Mouse (Mus musculus): ENCODE data around the gene Hbb-bt. TPM values are rescaled to one million over a fixed set of nuclear protein-coding genes. Genes with fewer than 3 reads are reported as not detected.

Hbb-bt gene
- polyA plus RNA-seq, 1 experiment from 2014 or later = 3,403 TPM

Other genes starting within 250 kb of the Hbb-bt start
- not detected in 2 replicates for gene Olfr616, start 244.9 kb downstream of the Hbb-bt start, polyA plus RNA-seq (2016; fragmentation: Nextera tagmentation; extraction: Ambion mirVana)
- gene Olfr617, start 240.9 kb downstream of the Hbb-bt start, polyA plus RNA-seq (2016; fragmentation: Nextera tagmentation; extraction: Ambion mirVana) = not detected in 2 replicates
- not detected in 2 replicates for gene Olfr618, start 223.9 kb downstream of the Hbb-bt start, polyA plus RNA-seq (2016; fragmentation: Nextera tagmentation; extraction: Ambion mirVana)
- not detected in 2 replicates for gene Olfr619, start 213.4 kb downstream of the Hbb-bt start, polyA plus RNA-seq (2016; fragmentation: Nextera tagmentation; extraction: Ambion mirVana)
- not detected in 2 replicates for gene Olfr620, start 201.5 kb downstream of the Hbb-bt start, polyA plus RNA-seq (2016; fragmentation: Nextera tagmentation; extraction: Ambion mirVana)
- not detected in 2 replicates for gene Olfr622, start 171.3 kb downstream of the Hbb-bt start, polyA plus RNA-seq (2016; fragmentation: Nextera tagmentation; extraction: Ambion mirVana)
- not detected in 2 replicates for gene Olfr623, start 150.3 kb downstream of the Hbb-bt start, polyA plus RNA-seq (2016; fragmentation: Nextera tagmentation; extraction: Ambion mirVana)
- 0.03 and 0.04 TPM in 2 replicates for gene Olfr624, start 142.8 kb downstream of the Hbb-bt start, polyA plus RNA-seq (2016; fragmentation: Nextera tagmentation; extraction: Ambion mirVana)
- not detected in 2 replicates for gene Olfr625-ps1, start 131.3 kb downstream of the Hbb-bt start, polyA plus RNA-seq (2016; fragmentation: Nextera tagmentation; extraction: Ambion mirVana)
- gene Olfr243, start 99.3 kb downstream of the Hbb-bt start, polyA plus RNA-seq (2016; fragmentation: Nextera tagmentation; extraction: Ambion mirVana) = not detected in 2 replicates
- gene Olfr628, start 83.6 kb downstream of the Hbb-bt start, polyA plus RNA-seq (2016; fragmentation: Nextera tagmentation; extraction: Ambion mirVana) = not detected in 2 replicates
- 0.08 TPM in 1 of 2 replicates, not detected in the other for gene Olfr629, start 69.1 kb downstream of the Hbb-bt start, polyA plus RNA-seq (2016; fragmentation: Nextera tagmentation; extraction: Ambion mirVana)
- gene Olfr630, start 56.7 kb downstream of the Hbb-bt start, polyA plus RNA-seq (2016; fragmentation: Nextera tagmentation; extraction: Ambion mirVana) = not detected in 2 replicates
- gene Olfr69, start 42.4 kb downstream of the Hbb-bt start, polyA plus RNA-seq (2016; fragmentation: Nextera tagmentation; extraction: Ambion mirVana) = not detected in 2 replicates
- not detected in 2 replicates for gene Olfr68, start 34.3 kb downstream of the Hbb-bt start, polyA plus RNA-seq (2016; fragmentation: Nextera tagmentation; extraction: Ambion mirVana)
- not detected in 2 replicates for gene Olfr67, start 22.2 kb downstream of the Hbb-bt start, polyA plus RNA-seq (2016; fragmentation: Nextera tagmentation; extraction: Ambion mirVana)
- 2,689 and 3,022 TPM in 2 replicates for gene Hbb-bs, start 14.1 kb upstream of the Hbb-bt start, polyA plus RNA-seq (2016; fragmentation: Nextera tagmentation; extraction: Ambion mirVana)
- gene Hbb-bh2, start 26.5 kb upstream of the Hbb-bt start, polyA plus RNA-seq (2016; fragmentation: Nextera tagmentation; extraction: Ambion mirVana) = 0.50 and 0.56 TPM in 2 replicates
- gene Hbb-bh1, start 29.2 kb upstream of the Hbb-bt start, polyA plus RNA-seq (2016; fragmentation: Nextera tagmentation; extraction: Ambion mirVana) = 2,015 and 2,280 TPM in 2 replicates
- gene Hbb-y, start 39.2 kb upstream of the Hbb-bt start, polyA plus RNA-seq (2016; fragmentation: Nextera tagmentation; extraction: Ambion mirVana) = 31,254 and 35,001 TPM in 2 replicates
- not detected in 2 replicates for gene Olfr66, start 72.3 kb upstream of the Hbb-bt start, polyA plus RNA-seq (2016; fragmentation: Nextera tagmentation; extraction: Ambion mirVana)
- gene Olfr64, start 80.5 kb upstream of the Hbb-bt start, polyA plus RNA-seq (2016; fragmentation: Nextera tagmentation; extraction: Ambion mirVana) = not detected in 2 replicates
- gene Olfr65, start 89.5 kb upstream of the Hbb-bt start, polyA plus RNA-seq (2016; fragmentation: Nextera tagmentation; extraction: Ambion mirVana) = not detected in 2 replicates
- gene Olfr631, start 114.8 kb upstream of the Hbb-bt start, polyA plus RNA-seq (2016; fragmentation: Nextera tagmentation; extraction: Ambion mirVana) = not detected in 2 replicates
- not detected in 2 replicates for gene Olfr632, start 120.4 kb upstream of the Hbb-bt start, polyA plus RNA-seq (2016; fragmentation: Nextera tagmentation; extraction: Ambion mirVana)
- gene Olfr633, start 130.4 kb upstream of the Hbb-bt start, polyA plus RNA-seq (2016; fragmentation: Nextera tagmentation; extraction: Ambion mirVana) = not detected in 2 replicates
- not detected in 2 replicates for gene Olfr635, start 157.2 kb upstream of the Hbb-bt start, polyA plus RNA-seq (2016; fragmentation: Nextera tagmentation; extraction: Ambion mirVana)
- gene Olfr638, start 184.8 kb upstream of the Hbb-bt start, polyA plus RNA-seq (2016; fragmentation: Nextera tagmentation; extraction: Ambion mirVana) = 0.18 TPM in 1 of 2 replicates, not detected in the other
- gene Olfr639, start 203.3 kb upstream of the Hbb-bt start, polyA plus RNA-seq (2016; fragmentation: Nextera tagmentation; extraction: Ambion mirVana) = 0.03 and 0.04 TPM in 2 replicates
- gene Olfr640, start 211.6 kb upstream of the Hbb-bt start, polyA plus RNA-seq (2016; fragmentation: Nextera tagmentation; extraction: Ambion mirVana) = not detected in 2 replicates
- not detected in 2 replicates for gene Olfr641, start 221.4 kb upstream of the Hbb-bt start, polyA plus RNA-seq (2016; fragmentation: Nextera tagmentation; extraction: Ambion mirVana)
- gene Olfr642, start 238.7 kb upstream of the Hbb-bt start, polyA plus RNA-seq (2016; fragmentation: Nextera tagmentation; extraction: Ambion mirVana) = not detected in 2 replicates
- not detected in 2 replicates for gene 4930516K23Rik, start 247.4 kb upstream of the Hbb-bt start, polyA plus RNA-seq (2016; fragmentation: Nextera tagmentation; extraction: Ambion mirVana)